Mouse (Mus musculus) gastrocnemius, postnatal 4 days (tissue): ENCODE data around the gene Galntl6. TPM values are rescaled to one million over a fixed set of nuclear protein-coding genes. Genes with fewer than 3 reads are reported as not detected.

Source experiments
- DNase-seq, 2 experiments: peaks; one replicate each; pipeline ENCODE4 v3.0.0; 2021 to 2022; ENCODE audit warnings: low spot score in 2 of 2, mixed read lengths in 2 of 2
- total RNA-seq, 2 experiments: library from RNA; stranded (reverse); gene quantifications; 2 replicates each; pipeline ENCODE4 v1.2.3; 2021

The Galntl6 gene
- total RNA-seq, 2 experiments from 2014 or later = 0.20 to 0.47 TPM

DNA sequence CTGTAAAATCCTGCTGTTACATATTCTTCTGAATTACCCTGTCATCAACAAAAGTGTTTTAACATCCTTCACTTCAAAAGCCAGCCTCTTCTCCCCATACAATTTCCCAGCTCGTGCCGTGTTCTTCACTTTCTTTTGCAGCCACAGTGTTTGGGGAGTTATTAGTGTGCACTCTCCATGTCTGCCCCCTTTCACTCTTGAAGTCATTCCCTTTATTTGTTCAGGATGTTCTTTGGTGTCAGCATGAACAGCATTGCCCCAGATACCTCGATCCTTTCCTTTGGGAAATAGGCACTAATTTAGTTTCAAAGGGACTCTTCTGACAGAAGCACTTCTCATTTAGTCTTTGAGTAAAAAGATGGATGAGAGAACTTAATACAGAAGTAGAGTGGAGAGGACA is 939.6 kb downstream of the Galntl6 start:
- no peak for DNase-seq

DNA sequence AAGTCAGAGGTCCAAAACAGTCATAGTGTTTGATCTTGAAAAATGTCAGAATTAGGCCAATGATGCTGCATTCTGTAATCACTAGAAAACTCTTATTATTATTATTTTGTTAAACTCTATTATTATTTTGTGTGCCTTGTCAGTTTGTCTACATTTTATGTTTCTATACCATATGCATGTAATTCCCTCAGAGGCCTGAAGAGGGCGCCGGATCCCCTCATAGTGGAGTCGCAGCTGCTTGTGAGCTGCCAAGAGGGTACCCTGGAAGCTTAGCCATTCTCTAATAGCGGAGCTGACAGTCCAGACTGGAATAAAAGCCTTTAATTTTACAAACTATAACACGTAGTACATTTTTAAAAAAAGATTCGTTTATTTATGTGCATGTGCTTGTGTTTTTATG is 945.8 kb downstream of the Galntl6 start:
- DNase-seq = no peak

DNA sequence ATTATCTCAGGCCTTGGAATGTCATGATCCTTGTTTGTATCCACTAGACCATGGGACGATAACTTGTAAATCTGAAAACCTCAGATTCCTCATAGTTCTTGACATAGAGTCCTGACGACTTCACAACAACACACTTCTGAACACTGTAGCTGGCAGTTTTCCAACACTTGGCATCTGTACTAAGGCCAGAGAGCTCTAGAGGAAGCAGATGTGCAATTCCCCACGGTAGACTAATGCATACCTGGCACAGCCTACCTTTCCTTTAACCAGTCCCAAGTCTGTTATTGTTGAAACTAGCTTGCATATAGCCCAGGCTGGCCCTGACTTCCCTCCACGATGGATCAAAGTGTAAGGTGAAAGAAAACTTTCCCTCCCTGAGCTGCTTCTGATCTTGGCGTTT is 946.9 kb downstream of the Galntl6 start:
- no peak for DNase-seq

DNA sequence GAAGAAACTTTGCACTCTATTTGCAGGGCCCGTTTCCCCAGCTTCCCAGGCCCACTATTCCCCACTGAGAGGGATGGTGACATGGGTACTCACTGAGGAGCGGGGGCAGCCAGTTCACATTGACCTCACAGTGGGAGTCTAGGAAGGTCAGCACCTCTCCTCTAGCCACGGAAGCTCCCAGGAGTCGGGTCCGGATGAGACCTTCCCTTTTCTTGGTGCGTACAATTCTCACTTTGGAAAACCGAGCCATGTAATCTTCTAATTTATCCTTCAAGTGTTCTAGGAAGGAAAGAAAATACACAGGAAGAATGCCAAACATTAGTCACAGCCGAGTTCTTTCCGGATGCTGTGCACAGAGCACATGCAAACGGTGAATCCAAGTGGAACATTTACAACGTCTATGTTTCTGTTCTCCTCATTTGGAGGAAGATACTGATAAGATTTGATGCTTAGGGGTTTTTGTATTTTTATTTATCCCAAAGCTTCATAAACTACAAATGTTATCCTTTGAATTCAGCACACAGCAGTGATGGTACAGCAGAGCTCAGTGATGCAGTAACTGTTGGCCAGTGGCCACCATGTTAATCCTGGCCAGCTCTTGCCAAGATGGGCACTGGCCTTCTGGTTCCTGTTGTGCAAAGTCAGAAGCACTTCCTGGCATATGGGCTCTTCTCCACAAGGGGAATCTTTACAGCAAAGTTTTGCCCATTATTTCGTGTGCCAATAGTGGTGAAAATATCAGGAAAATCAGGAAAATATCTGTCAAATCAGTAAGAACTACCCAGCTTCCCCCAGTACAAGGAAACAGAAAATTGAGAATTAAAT is 949.9 kb downstream of the Galntl6 start:
- DNase-seq = peak in 1 of 2 experiments; percentile 46

DNA sequence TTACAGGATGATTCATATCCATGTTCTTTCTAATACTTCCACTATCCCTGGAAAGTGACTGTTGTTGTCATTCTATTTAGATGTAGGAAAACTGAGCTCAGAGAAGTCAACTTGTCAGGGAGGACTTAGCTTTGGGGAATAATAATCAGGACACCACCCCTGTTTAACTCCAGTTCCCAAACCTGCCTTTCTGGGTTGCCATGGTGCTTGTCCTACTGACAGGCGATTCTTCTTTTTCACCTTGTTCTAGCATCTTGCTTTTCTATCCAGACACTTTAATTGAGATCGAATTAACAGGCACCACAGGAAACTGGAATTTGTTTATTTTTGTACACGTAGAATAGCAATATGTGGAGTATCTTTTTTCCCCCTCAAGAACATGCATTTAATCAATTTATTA is 953.3 kb downstream of the Galntl6 start:
- DNase-seq = no peak

GRCm38 (mm10) chr8:57958121-57958901 is 954.1 kb downstream of the Galntl6 start:
- DNase-seq = no peak

DNA sequence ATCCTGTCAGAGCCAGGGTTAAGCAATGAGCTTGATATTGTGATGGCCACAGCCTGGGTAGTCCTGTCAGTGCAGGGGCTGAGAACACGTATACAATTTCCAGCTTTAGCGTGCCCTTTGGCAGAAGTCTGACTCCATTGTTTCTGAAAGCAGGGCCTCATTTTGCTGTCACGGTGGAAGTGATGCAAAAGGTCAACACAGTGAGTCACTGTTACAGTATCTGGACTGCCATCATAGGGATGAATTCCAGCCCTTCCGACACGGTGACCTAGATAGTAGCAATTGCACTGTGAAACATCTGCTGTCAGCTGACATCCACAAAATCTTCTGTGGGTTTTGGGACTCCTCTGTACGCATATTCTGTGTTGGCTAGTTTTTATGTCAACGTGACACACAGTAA is 956.9 kb downstream of the Galntl6 start:
- DNase-seq = no peak

DNA sequence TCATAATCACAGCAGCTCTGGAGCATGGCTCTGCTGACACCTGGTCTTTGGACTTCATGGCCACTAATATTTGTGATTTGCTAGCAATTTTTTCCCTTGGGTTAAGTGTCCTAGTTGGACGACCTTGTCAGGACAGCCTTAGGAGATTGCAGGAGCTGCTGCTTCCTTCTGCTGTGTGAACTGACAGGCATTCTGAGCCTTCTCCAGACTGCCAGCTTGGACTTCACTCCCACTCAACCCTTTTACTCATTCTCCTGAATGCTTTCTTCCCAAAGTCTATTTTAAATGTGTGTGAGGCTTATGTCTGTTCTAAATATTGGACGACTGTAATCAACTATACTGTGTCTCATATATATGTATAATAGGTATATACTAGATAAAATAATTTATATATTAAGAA is 971.3 kb downstream of the Galntl6 start:
- no peak for DNase-seq

DNA sequence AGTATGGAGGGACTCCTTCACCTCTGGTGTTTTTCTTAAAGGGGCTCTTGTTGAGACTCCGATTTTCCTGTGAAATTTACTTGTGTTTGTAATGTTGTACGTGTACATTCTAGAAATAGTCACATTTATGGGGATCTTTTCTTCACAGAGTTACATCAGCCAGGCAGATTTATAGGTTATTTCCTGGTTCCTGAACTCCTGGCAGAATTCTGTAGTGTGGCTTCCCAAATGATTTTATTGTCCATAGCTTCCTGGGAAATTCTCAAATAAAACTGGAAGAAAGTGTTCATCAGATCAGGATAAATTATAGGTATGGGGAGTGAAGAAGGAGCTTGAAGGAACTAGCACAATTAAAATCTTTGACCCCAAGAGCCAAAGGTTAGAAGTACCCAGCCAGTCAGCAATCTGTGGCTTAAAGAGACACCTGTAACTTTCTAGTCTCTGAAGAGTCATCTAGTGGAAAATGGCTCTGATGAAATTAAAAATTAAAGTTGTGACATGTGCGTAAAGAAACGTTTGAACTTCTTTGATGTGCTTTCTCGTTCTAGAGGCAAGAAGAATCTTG is 972.5 kb downstream of the Galntl6 start:
- no peak for DNase-seq

DNA sequence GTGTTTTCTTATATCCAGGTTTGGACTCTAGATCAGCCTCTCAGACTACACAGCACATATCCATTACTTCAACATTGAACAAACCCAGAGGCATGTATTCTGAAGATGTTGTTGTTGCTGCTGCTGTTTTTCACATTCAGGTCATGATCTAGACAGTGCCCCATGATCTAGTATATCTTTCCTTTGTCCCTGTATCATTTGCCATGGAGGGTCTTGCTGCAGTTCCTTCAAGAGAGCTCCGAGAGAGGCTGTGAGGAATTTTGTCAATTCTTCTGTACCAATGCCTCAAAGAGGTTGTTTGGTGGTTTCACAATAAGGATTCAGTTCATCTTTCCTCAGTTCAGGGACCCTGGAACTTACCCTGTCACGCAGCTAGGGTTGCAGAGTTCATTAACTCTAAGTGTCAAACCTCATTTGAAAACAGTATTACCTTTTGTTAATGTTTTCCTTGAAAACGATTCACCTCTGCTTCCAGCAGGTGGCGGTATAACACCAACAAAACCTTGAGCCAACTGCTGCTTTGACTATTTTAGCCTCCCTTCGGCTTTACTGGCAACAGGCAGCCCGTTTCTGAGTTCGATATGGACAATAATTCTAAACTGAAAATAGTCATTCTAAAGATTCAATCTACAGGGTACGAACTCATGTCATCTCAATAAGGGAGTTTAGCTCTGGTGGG is 973.1 kb downstream of the Galntl6 start:
- DNase-seq = peak; percentile 29 to 50

DNA sequence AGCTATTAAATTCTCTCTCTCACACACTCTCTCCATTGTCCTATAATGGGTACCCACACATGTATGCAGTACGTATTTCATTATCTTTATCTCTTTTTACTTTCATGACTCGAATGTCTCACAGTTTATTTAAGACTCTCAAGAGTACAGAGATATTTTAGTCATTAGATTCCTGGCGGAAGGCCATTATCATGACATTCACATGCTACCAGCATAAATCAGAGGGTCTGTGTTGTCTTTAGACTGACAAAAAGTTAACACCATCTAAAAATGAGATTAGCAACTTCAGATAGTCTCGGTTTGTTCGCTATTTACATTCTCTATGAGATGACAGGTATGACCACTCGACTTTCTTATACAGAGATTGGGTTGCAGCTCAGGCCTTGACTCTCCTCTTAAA is 985.4 kb downstream of the Galntl6 start:
- no peak for DNase-seq

- no peak for DNase-seq
These were observed 988.9 kb downstream of the Galntl6 start for GRCm38 (mm10) chr8:57923556-57923955.

GRCm38 (mm10) chr8:57923130-57923529 is 989.3 kb downstream of the Galntl6 start:
- no peak for DNase-seq

GRCm38 (mm10) chr8:57922214-57923070 is 990.0 kb downstream of the Galntl6 start:
- DNase-seq = no peak

DNA sequence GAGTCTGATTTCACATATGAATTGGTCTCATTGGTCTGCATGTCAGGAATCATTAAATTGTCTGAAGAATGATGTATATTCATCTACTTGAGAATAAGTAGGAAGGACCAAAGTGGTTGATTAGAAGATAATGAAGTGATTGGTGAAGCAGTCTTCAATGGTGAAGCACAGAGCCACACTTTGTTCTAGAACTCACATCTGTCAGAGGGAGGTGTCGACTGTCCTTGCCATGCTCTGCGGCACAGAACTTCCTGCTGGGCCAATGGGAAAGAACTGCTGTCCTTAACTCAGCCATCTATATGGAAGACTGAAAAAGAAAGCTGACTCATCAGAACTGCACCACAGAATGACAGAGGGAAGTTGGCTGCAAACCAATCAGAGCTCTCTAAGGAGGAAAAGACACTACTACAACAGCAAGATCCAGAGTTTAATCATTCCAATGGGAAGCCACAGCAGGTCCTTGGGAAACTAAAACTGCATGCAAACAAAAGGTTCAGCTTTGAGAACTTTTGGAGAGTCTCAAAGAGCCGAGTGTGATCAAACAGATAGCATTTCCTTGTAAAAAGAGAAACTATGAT is 992.0 kb downstream of the Galntl6 start:
- DNase-seq = no peak

- DNase-seq = no peak
These were observed 993.5 kb downstream of the Galntl6 start for GRCm38 (mm10) chr8:57918720-57919640.

- no peak for DNase-seq
These were observed 1019.1 kb downstream of the Galntl6 start for GRCm38 (mm10) chr8:57893360-57893759.

- no peak for DNase-seq
These were observed 1020.3 kb downstream of the Galntl6 start for GRCm38 (mm10) chr8:57892115-57892514.

GRCm38 (mm10) chr8:57890159-57890558 is 1022.3 kb downstream of the Galntl6 start:
- no peak for DNase-seq
